Mouse (Mus musculus): ENCODE results near the gene Pgap2.
"Not testable (repeated sequence)": the region's sequence is repeated elsewhere in the genome, so short reads cannot be mapped to it uniquely, and the experiment has no call there.

Gene Pgap2

DNA sequence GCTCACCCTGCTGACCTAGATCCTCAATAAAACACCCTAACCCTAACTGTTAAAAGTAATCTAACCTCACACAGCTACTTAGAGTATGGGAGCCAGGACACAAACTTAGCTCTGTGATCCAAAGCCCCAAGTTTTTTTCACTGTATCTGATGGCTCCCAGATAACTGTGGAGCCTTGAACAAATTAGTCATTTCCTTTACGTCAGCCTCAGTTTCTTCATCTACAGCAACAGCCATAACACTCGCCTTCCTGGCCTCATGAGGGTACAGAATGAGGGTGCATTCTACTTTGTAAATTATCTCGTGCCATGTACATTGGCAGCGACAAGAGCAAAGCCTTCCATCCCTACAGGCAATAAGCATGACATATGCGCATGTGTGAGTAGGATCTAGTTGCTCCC lies 32.4 kb downstream of the Pgap2 start:
- no peak for DNase-seq

DNA sequence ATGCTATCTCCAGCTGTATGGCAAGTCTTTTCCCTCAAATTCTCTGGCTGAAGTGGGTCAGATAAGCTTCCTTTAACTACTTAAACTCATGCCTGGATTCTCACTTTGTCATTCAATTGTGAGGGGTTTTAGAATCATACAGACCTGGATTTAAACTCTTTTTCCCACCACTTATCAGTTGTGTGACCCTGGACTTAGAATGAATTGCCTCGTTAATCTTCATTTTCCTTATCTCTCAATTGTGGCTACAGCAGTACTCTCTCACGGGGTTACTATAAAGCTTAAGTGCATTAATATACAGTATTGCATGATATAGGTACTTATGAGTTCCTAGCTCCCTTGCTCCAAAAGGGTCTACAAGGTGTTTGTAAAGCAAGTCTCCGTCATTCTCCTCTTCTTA lies 32.9 kb downstream of the Pgap2 start:
- no peak for DNase-seq

DNA sequence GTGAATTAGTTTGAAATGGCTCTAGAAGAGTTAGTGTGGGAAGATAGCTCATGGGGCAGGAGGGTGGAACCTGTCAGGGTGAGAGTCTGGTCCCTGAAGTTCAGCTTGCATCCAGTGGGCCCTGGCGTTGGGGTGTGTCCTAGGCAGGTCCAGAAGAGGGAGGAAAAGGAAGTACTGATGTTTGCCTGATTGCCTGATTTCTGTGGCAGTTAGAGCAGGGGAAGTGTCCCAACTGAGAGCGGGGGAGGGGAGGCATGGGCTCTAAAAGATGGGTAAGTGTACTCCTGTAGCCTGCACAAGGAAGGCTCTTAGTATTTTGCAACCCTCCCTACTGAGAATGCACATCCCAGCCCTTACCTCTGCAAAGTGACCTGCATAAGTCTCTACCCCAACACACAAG lies 33.9 kb downstream of the Pgap2 start:
- DNase-seq: no peak

DNA sequence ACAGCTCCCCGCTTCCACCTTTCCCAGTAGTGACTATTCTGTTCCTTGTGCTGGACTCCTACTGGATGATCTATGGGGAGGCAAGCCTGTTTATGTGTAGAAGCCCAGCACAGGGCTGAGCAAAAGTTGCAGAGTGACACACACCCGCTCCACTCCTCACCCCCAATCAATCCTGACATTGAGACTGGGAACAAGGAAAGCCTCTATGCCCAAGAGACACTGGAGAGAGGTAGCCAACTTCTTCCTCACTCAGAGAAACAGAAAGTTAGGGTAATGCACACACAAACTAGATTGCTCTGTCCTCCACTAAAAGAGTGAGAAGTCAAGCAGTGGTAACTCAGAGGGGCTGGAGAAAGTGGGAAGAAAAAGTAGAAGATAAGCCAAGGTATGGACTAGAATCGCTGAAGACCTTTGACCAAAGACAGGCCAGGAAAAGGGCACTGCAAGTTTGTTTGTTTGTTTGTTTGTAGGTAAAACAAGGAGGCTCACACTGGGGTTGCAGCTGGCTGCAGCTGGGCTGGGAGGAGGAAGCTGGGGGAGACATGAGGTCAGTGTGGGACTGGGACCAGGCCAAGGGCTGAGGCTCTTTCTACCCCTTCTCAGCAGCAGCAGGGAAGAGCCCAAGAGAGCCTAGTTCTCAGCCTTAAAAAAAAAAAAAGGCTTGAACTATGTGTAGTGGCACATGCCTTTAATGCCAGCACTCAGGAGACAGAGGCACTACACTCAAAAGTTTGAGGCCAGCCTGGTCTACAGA lies 35.0 kb downstream of the Pgap2 start:
- DNase-seq: no peak

DNA sequence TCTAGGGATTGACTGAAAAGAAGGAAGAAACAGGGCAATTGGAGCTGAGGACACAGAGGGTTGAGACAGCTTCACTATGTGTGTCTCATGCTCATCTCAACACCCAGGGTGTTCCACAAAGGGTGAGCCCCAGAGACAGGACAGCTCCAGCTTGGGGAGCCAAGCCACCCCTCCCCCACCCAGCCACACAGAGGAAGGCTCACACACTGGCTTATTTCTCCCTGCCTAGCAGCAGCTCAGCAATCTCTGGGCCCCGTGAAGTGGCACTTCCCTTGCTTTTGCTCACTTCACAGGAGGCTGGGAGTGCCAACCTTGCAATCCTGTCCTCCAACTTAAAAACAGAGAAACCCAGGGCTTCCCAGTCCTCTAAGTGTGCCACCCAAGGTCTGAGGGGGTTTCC lies 35.8 kb downstream of the Pgap2 start:
- DNase-seq: peak; percentile 83

DNA sequence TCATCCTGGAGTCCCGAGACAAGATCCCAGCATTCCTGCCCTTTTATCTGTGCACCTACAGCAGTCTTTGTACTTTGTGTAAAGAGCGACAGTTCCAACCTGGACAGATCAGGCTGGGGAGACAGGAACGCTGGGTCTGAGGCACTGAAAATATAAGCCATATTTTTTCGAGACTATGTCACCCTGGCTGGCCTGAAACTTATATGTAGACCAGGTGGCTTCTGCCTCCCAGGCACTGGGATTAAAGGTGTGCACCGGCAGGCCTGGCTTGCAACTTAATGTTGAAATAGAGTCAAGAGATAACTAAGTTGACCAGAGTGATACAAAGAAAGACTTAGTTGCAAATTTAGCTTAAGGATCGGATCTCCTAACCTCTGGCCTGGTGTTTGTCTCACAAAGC lies 36.3 kb downstream of the Pgap2 start:
- no peak for DNase-seq

DNA sequence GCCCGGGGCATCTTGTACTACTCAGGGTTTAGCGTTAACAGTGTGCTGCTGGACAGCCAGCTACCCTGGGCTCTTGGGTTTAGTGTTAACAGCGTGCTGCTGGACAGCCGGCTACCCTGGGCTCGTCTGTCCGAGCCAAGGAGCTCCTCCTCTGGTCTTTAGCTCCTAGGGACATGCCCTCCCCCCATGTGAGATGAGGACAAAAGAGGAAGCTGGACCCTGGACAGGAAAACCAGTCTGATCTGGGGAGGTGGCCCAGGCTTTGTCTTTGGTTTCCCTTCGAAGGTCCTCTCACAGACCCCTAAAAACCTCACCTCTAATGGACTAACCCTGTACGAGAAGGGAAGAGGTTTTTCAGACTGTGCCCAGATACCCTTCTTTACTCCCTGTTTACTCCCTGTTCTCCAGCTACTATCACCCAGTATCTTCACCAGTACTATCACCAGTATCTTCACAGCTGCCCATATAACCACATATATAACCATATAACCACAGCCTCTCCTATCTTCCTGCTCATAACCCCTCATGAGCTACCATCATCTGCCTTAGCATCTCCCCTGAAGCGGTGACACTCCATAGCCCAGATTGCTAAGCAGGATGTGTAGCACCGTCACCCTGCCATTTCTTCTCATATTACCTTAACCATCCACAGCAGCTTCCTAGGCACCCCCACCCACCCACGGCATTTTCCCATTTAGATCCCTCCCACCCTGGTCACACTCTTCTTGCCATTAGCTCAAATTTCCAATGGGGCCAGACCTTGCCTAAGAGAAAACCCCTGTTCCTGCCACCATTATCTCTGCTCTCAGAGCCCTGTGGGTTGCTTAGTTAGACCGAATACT lies 37.2 kb downstream of the Pgap2 start:
- DNase-seq: no peak

DNA sequence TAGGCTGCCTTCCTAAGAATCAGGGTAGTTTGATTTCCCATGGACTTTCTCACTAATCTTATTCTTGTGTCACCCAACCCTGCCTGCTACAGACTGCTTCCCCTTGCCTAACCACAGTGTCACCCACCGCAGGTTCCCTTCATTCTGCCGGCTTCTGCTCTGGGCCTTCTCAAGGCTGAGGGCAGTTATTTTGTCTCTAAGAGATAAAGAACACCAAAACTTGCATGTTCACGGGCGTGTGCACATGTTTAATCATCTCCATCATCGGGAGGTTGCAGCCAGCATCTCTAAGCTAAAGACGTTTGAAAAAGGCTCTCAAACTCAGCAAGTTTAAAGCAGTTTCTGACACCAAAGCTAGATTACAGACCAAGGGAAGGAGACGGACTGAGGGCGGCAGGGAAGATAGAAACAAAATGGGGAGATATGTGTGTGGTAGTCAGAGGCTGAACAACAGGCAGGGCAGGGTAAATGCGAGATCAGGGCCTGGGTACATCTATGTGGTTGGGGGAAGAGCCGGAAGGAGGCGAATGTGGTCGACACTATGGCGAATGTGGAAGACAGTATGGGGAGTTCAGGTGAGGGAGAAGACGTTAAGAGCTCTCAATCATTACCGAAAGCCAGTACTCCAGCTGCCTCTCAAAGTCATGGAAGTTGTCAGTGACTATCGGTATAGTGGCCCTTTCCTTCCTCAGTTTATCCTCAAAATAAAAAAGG lies 38.8 kb downstream of the Pgap2 start:
- DNase-seq: no peak

DNA sequence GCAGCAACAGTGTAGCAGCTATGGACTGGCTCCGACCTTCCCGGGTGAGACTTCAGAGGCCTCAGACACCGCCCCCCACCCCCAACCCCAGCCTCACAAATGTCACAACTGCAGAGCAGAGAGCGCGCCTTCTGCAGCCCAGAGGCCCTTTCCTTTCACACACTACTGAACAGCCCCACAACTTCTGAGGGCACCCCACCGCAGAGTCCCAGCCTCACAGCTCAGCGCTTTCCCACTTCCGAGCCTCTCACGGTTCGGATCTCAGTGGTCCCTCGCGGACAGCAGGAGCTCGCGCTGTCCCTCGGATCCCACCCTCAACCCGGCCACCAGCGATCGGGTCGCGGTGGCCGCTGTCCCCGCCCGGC lies 39.5 kb downstream of the Pgap2 start:
- no peak for DNase-seq

DNA sequence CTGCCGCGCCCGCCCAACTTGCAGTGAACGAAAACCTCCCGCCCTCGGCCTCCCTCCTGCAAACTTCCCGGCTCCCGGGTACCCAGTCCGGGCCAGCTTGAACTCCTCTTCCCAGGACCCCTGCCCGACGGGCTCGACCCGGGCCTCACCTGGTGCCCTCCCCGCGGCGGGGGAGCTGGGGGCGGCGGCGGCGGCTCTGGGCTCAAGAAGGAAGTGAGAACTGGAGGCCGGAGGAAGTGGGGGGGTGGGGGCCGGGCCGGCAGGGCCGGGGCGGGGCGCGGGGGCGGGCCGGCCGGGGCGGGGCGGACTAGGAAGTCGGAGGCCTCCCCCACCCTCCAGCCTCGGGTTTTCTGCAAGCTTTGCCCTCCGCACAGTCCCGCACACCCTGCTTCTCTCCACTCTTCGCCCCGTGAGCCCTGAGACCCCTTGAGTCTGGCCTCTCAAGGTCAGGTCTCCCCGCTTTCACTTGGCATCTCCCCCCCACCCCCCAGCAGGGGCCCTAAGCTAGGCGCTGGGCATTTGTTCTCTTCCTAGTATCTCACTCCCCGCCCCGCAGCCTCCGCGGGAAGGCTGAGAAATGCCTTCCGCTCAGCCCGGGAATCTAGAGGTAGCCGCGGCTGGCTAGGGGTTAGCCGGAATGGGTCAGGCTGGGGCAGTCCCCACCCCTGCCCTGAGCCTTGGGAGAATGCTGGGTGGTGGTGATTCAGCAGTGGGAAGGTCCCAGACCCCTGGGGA lies 40.1 kb downstream of the Pgap2 start:
- peak; percentile 70 for DNase-seq

DNA sequence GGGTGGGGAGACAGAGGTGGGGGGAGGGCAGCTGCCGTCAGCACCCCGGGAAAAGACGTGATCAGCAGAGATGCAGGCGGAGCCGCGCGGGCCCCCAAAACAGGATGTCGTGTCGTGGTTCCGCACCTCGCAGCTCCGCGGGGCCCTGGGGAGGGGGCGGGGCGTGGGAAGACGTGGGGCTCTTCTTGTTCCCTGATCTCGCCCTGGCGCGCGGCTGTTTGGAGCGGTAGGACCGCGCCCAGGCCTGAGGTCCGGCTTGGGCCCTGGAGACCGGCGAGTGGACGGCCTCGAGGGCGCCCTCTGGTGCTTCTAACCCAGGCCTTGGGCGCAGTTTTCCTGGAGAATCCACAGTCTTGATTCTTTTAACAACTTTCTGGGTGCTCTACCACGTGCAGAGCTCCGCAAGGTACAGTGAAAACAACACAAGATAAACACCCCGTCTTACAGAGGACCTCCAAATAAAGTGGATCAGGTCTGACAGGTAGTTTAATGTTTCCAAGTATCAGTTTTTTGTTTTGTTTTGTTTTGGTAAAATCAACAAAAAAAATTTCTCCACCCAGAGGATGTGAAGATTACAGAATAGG lies 40.7 kb downstream of the Pgap2 start:
- DNase-seq: peak; percentile 93

DNA sequence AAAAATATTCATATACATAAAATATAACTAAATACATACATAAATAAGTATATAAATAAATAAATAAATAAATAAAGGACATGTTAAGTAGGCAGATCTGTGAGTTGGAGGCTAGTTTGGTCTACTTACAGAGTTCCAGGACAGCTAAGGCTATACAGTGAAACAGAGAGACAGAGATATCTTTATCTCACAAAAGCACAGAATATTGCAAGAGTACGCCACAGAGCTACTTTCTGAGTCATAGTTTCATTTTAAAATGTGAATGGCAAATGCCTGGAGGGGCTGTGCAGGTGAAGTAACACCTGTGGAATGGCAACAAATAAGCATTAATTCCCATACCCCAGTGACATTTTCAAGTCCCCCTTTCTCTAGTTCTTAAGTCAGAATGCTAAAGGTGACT lies 43.6 kb downstream of the Pgap2 start:
- DNase-seq: no peak

DNA sequence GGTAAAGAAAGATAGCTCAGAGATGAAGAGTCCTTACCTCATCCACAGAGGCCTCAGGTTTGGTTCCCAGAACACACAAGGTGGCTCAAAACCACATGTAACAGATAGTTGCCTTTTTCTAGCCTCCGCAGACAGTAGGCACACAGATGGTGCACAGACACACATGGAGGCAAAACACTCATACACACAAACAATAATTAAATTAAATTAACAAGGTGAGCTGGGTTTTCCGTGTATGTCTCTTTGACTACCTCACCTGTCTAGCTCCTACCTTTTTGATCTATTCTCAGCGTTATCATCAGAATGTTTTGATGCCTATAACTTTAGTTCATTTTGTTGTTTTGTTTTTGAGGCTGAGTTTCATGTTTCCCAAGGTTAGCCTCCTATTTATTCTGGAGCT lies 45.9 kb downstream of the Pgap2 start, which contains the start of gene Rhog:
Gene Rhog (minus strand): TSS at position 101 of the 400 bp plus-strand sequence.
- DNase-seq: no peak

DNA sequence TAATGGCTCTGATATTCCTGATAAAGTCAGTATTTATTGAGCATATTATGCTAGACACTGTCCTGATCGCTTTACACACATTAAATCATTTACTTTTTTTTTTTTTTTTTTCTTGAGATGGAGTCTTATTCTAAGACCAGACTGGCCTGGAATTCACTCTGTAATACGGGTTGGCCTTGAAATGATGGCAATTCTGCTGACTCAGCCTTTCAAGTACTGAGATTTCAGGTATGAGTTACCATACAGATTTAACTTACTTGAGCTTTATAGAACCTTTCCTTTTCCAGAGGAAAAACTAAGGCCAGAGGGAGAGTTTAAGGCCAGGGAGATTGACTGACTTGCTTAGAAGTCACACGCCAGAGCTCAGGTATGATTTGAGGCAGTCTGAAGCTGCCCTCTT lies 46.6 kb downstream of the Pgap2 start:
- no peak for DNase-seq

DNA sequence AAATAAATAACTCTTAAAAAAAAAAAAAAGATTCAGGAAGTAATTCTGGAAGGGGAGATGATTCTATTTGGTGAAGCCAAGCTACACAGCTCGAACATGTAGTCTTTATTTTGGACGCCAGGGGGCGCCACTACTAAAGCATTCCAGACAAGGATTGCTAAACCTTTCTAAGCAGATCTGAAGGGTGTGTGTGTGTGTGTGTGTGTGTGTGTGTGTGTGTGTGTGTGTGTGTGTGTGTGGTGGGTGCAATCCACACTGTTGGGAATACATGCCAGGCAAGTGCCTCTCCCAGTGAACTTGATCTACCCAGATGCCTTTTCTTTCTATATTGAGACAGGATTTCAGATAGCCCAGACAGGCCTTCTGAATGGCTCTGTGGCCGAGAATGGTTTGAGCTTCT lies 48.2 kb downstream of the Pgap2 start:
- DNase-seq: peak; percentile 61

DNA sequence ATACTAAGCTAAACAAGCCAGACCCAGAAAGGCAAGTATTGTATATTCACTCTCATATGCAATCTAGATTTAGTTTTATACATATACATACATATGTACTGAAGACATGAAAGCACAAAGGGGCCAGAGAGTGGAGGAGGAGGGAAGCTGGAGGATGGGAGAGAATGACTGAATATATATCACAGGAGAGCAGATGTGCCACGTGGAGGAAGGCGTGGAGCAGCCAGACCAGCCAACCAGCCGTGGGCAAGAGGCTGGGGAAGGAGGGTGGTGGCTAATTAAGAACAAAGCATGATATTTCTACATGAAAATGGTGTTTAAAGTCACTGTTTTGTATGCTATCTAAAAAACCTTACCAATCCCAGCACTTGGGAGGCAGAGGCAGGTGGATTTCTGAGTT lies 48.7 kb downstream of the Pgap2 start:
- no peak for DNase-seq

DNA sequence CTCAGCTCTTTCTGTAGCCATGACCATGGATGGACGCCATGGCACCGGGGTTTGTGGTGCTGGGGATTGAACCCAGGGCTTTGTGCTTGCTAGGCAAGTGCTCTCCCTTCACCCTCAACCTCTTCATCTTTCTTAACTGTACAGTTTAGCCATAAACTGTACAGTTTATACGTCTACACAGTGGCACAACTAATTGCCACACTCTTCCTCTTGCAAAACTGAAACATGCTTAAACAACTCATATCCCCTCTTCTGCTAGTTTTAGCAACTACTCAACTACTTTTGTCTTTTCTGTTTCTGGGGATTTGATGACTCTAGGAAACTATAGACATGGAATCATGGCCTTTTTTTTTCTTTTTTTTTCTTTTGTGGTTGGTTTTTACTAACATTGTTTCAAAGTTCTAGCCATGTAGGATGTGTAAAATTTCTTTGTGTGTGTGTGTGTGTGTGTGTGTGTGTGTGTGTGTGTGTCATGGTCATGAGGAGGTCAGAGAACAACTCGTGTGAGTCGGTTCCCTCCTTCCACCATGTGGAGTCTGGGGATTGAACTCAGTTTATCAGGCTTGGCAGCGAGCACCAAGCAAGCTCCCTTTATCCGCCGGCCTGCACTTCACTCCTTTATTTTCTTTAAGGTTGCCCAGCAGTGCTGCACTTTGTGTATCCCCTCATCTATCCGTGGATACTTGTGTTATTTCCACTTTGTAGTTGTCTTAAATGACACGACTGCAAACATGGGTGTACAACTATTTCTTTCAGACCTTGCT lies 49.9 kb downstream of the Pgap2 start:
- DNase-seq: no peak

DNA sequence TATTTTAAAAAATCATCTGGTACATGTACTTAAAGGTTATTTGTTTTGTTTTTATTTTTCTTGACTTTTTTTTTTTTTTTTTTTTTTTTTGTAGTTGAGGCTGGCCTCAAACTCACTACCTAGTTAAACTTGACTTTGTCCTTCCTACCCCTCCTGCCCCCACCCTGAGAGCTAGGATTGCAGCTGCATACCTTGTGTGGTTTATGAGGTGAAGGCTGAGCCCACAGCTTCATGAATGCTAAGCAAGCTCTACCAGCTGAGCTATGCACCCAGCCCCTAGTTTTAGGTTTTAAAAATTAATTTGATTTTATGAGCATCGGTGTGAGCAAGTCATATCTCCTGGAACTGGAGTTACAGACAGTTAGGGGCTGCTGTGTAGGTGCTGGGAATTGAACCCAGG lies 50.5 kb downstream of the Pgap2 start:
- DNase-seq: no peak

DNA sequence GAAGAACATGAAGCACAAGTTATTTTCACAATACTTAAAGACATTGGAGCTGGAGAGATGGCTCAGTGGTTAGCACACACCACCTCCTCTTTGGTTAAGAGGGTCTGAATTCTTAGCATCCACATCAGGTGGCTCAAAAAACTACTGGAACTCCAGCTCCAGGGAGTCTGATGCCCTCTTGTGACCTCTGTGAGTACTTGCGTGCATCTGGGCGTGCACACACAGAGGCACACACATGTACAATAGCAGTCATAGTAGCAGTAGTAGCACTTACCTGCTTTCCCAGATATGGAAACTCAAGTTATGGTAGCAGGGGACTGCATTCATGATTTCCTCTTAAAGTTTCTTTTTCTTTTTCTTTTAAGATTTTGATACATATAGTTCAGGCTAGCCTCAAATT lies 53.0 kb downstream of the Pgap2 start:
- DNase-seq: no peak

DNA sequence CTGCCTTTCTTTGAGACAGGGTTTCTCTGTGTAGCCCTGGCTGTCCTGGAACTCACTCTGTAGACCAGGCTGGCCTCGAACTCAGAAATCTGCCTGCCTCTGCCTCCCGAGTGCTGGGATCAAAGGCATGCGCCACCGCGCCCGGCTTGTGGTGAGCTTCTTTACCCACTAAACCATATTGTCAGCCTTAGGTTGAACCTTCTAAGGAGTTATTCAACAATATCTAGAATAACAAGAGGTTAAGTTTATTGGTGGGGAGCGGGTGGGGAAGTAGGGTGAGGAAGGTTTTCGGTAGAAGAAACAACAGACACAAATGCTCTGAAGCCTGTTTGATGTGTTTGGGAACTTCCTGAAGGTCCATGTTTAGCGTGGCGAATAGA lies 56.0 kb downstream of the Pgap2 start:
- DNase-seq: not testable (repeated sequence)

DNA sequence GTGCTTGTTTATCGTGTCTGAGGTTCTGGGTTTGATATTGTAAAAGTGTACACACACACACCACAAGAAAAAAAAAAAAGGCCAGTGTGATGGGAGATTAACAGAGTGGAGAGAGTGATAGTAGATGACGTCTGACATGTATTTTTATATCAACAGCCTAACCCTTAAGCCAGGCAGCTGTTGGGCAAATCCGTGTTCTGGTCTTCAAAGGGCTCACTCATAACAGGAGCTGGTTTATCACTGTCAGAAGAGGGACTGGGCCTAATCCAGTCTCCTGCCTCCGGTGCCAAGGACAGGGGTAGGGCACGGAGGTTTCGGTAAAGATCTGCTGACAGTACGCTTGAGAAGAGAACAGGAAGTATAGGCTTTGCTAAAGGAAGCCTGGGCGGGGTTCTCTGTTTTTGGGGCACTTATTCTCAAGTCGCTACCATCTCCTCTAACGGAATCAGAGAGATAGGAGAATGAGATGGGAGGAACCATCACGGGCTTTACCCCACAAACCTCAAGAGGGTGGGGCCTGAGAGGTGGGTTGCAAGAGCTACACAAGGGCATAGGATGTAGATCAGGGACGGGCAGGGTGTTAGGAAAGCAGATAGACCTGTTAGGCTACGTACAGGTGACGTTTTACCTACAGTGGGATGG lies 56.5 kb downstream of the Pgap2 start:
- no peak for DNase-seq
